Mouse (Mus musculus): ENCODE measurements around the gene Acsbg1. TPM values are rescaled to one million over a fixed set of nuclear protein-coding genes. Genes with fewer than 3 reads are reported as not detected.
A peak's percentile ranks its signal among the peaks of the same experiment; 100 is the strongest.
"Not testable (repeated sequence)": the region's sequence is repeated elsewhere in the genome, so short reads cannot be mapped to it uniquely, and the experiment has no call there.

Gene Acsbg1
- polyA plus RNA-seq, 1 experiment from 2014 or later = 14.9 TPM

DNA sequence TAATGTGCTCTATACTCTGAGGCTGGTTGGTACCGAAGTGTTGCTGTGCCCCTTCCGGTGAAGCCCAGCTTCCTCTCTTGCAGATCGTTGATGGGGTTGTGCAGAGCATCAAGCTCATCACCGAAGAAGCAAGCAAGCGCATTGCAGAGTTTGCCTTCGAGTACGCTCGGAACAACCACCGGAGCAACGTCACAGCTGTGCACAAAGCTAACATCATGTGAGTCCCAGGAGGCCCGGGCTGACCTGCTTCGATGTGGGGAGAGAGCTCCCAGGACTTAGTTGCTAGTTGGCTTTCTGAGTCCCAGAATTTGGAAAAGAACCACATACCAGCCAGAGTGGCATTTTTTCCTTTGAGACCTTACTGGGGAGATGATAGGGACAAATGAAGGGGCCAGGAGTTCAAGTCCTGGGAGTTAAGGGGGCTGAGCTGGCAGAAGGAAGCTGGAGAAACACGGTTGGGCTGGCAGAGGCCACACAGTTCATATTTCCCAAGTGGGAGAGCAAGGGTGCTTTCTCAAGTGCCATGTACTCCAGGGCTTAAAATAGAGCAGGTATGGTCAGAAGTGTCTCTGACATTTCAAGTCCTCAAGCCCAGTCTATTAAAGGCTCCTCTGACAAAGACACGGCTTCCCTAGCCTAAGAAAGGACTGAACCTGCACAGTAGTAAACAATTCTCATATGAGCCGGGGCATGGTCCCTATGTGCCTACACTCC lies 64.8 kb downstream of the Acsbg1 start:
- no peaks in the 10 kb centered on the region for H3K27me3 ChIP-seq
- H3K27ac ChIP-seq = no peak overlapping the region
- H3K4me1 ChIP-seq = no peaks in the 10 kb centered on the region
- H3K4me2 ChIP-seq = no peak overlapping the region
- peaks cover 89% of the 10 kb centered on the region for H3K36me3 ChIP-seq (replicated peaks)
- no peak overlapping the region for H3K9ac ChIP-seq
- no peaks in the 10 kb centered on the region for H3K9me3 ChIP-seq
- ATAC-seq (ENCODE audit: low FRiP score) = no peak
- WGBS = 95% methylated on average over 15 of the region's 15 CpGs
- H3K4me3 ChIP-seq (replicated peaks) = no peak overlapping the region

- peaks cover 68% of the 10 kb centered on the region for H3K36me3 ChIP-seq (replicated peaks)
Measured at GRCm38 (mm10) chr9:54593652-54594051, 68.0 kb downstream of the Acsbg1 start.

GRCm38 (mm10) chr9:54587863-54588262 lies 73.8 kb downstream of the Acsbg1 start:
- no peak for ATAC-seq (ENCODE audit: low FRiP score)
- Histone ChIP-seq H3K4me3 (replicated peaks) (0 out of 2 replicates have a peak overlapping the region, but pooled peaks have one; percentile 79), H3K27me3 (no peaks in the 10 kb centered on the region), H3K9ac (no peak overlapping the region), H3K4me1 (peaks cover 17% of the 10 kb centered on the region), H3K4me2 (peak overlapping the region; percentile 93), H3K9me3 (no peaks in the 10 kb centered on the region), H3K27ac (no peak overlapping the region), H3K36me3 (replicated peaks) (peaks cover 13% of the 10 kb centered on the region)
- WGBS = 56% methylated on average over 4 of the region's 4 CpGs

More at GRCm38 (mm10) chr9:54593652-54594051, 68.0 kb downstream of the Acsbg1 start:
- not testable (repeated sequence) for H3K9me3 ChIP-seq; H3K4me1 ChIP-seq; ATAC-seq (ENCODE audit: low FRiP score); H3K4me3 ChIP-seq (replicated peaks); H3K9ac ChIP-seq; H3K27me3 ChIP-seq; H3K27ac ChIP-seq; H3K4me2 ChIP-seq
- WGBS = 75% methylated on average over 4 of the region's 4 CpGs

- H3K36me3 ChIP-seq (replicated peaks) = peaks cover 7% of the 10 kb centered on the region
- H3K4me2 ChIP-seq = peak within 1 kb of the TSS; percentile 93
- peak within 1 kb of the TSS; percentile 79 for H3K4me3 ChIP-seq (replicated peaks)
- ATAC-seq (ENCODE audit: low FRiP score) = peak; percentile 100
- no peaks in the 10 kb centered on the region for H3K9me3 ChIP-seq
- under 1% methylated on average over 68 of the region's 73 CpGs for WGBS
- H3K27me3 ChIP-seq = no peaks in the 10 kb centered on the region
- peaks cover 17% of the 10 kb centered on the region for H3K4me1 ChIP-seq
- H3K9ac ChIP-seq = peak within 1 kb of the TSS; percentile 84
- H3K27ac ChIP-seq = 0 out of 2 replicates have a peak within 1 kb of the TSS, but pooled peaks have one; percentile 36
Measured at GRCm38 (mm10) chr9:54586199-54587061, 75.2 kb downstream of the Acsbg1 start, which contains the start of gene Idh3a. Idh3a (plus strand) TSS chr9:54586334.

GRCm38 (mm10) chr9:54585839-54586198 lies 75.9 kb downstream of the Acsbg1 start:
- peaks cover 17% of the 10 kb centered on the region for H3K4me1 ChIP-seq
- H3K27ac ChIP-seq = no peak overlapping the region
- H3K4me2 ChIP-seq = peak overlapping the region; percentile 93
- no peaks in the 10 kb centered on the region for H3K9me3 ChIP-seq
- peak overlapping the region; percentile 79 for H3K4me3 ChIP-seq (replicated peaks)
- H3K9ac ChIP-seq = 0 out of 2 replicates have a peak overlapping the region, but pooled peaks have one; percentile 9
- ATAC-seq (ENCODE audit: low FRiP score) = peak; percentile 54
- H3K36me3 ChIP-seq (replicated peaks) = peaks cover 7% of the 10 kb centered on the region; the same call in 1 of the 2 replicates
- WGBS = 29% methylated on average over 5 of the region's 5 CpGs
- H3K27me3 ChIP-seq = no peaks in the 10 kb centered on the region

DNA sequence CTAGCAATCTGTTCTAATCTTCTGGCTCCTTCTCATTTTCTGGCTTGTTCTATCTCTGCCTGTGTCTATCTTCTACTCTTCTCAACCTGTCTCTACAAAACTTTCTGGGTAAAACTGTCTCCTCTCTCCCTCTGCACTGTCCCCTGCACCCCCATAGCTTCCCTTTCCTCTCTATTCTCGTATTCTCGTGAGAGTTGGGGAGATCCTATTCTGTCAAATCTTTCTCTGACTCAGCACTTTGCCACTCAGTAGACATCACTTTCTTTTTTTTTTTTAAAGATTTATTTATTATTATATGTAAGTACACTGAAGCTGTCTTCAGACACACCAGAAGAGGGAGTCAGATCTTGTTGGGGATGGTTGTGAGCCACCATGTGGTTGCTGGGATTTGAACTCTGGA lies 77.5 kb downstream of the Acsbg1 start:
- ATAC-seq (ENCODE audit: low FRiP score); H3K4me3 ChIP-seq (replicated peaks); H3K9me3 ChIP-seq; H3K27ac ChIP-seq; H3K9ac ChIP-seq; H3K36me3 ChIP-seq (replicated peaks); H3K4me2 ChIP-seq; H3K27me3 ChIP-seq: not testable (repeated sequence)
- WGBS = 93% methylated on average over 2 of the region's 2 CpGs
- H3K4me1 ChIP-seq = peaks cover 17% of the 10 kb centered on the region

- no peak overlapping the region for H3K9ac ChIP-seq
- H3K4me2 ChIP-seq = no peak overlapping the region
- H3K27ac ChIP-seq = no peak overlapping the region
- H3K36me3 ChIP-seq (replicated peaks) = no peaks in the 10 kb centered on the region
- peaks cover 17% of the 10 kb centered on the region for H3K4me1 ChIP-seq
- H3K4me3 ChIP-seq (replicated peaks) = no peak overlapping the region
- H3K27me3 ChIP-seq = no peaks in the 10 kb centered on the region
- no peak for ATAC-seq (ENCODE audit: low FRiP score)
- WGBS = 63% methylated on average over 1 of the region's 1 CpGs
- H3K9me3 ChIP-seq = no peaks in the 10 kb centered on the region
Measured at GRCm38 (mm10) chr9:54583712-54584111, 78.0 kb downstream of the Acsbg1 start.

DNA sequence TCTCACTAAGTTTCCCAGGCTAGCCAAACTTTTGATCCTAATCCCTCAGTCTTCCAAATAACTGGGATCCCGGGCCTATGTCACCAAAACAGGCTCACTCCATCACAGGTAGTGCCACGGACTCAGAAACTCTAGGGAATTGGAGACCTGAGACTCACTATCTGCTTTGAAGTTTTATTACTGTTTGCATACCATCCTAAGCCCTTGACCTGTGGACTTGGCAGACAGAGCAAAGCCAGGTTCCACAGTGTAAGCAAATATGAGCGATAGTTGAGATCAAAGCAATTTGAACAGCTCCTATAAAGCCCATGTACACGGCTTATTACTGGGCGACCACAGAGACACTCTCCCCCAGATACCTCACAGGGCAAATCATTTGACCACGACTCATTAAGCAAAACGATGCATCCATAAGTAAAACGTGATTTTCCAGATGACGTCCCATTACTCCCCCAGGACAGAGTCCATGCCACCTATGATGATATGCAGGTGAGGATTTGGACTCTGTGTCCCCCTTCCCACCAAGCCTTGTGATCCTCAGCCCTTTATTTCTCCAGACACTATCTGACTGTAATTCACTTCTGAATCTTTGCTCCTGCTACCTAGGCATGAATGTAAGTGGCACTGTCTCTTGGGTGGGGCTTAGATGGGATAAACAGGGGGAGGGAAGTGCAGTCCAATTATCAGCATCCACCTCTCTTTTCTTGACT lies 90.4 kb downstream of the Acsbg1 start:
- 81% methylated on average over 9 of the region's 9 CpGs for WGBS
- H3K4me2 ChIP-seq = no peak overlapping the region
- no peaks in the 10 kb centered on the region for H3K27me3 ChIP-seq
- no peak overlapping the region for H3K4me3 ChIP-seq (replicated peaks)
- H3K9me3 ChIP-seq = no peaks in the 10 kb centered on the region
- no peak overlapping the region for H3K27ac ChIP-seq
- no peaks in the 10 kb centered on the region for H3K4me1 ChIP-seq
- no peaks in the 10 kb centered on the region for H3K36me3 ChIP-seq (replicated peaks)
- ATAC-seq (ENCODE audit: low FRiP score) = no peak
- no peak overlapping the region for H3K9ac ChIP-seq

DNA sequence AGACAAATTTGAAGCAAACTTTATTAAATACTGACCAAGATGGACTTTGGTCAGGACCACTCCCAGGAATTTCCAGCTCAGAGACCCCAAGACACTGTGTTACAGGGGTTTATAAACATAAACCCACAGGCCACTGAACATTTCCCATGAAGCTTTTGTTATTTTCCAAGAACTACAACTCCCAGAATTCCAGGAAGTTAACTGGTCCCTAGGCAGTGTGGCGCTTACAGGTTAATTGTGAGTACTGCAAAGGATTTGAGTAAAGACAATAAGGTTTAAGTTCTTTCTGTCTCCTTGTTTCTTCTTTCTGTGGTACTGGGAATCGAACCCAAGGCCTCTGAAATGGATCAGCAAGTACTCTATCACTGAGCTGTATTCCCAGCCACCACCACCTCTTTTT lies 92.9 kb downstream of the Acsbg1 start:
- no peak overlapping the region for H3K4me3 ChIP-seq (replicated peaks)
- 50% methylated on average over 2 of the region's 2 CpGs for WGBS
- no peak overlapping the region for H3K27ac ChIP-seq
- H3K9ac ChIP-seq = no peak overlapping the region
- no peak for ATAC-seq (ENCODE audit: low FRiP score)
- H3K4me2 ChIP-seq = no peak overlapping the region
- no peaks in the 10 kb centered on the region for H3K36me3 ChIP-seq (replicated peaks)
- H3K9me3 ChIP-seq = no peaks in the 10 kb centered on the region
- H3K27me3 ChIP-seq = no peaks in the 10 kb centered on the region
- H3K4me1 ChIP-seq = no peaks in the 10 kb centered on the region

- Histone ChIP-seq H3K4me3 (replicated peaks) (no peak overlapping the region), H3K4me1 (no peaks in the 10 kb centered on the region), H3K27ac (no peak overlapping the region), H3K9ac (no peak overlapping the region), H3K4me2 (no peak overlapping the region), H3K27me3 (no peaks in the 10 kb centered on the region), H3K9me3 (no peaks in the 10 kb centered on the region), H3K36me3 (replicated peaks) (no peaks in the 10 kb centered on the region)
- 61% methylated on average over 4 of the region's 4 CpGs for WGBS
- ATAC-seq (ENCODE audit: low FRiP score) = no peak
Measured at GRCm38 (mm10) chr9:54566958-54567357, 94.7 kb downstream of the Acsbg1 start.

GRCm38 (mm10) chr9:54560831-54561601 lies 100.7 kb downstream of the Acsbg1 start:
- H3K9ac ChIP-seq = no peak overlapping the region
- H3K27ac ChIP-seq = no peak overlapping the region
- no peaks in the 10 kb centered on the region for H3K36me3 ChIP-seq (replicated peaks)
- ATAC-seq (ENCODE audit: low FRiP score) = no peak
- H3K4me1 ChIP-seq = peaks cover 9% of the 10 kb centered on the region; the same call in 1 of the 2 replicates
- no peaks in the 10 kb centered on the region for H3K9me3 ChIP-seq
- H3K27me3 ChIP-seq = peaks cover 11% of the 10 kb centered on the region
- WGBS = 90% methylated on average over 8 of the region's 8 CpGs
- peak overlapping the region; percentile 79; the same call in 1 of the 2 replicates for H3K4me2 ChIP-seq
- no peak overlapping the region for H3K4me3 ChIP-seq (replicated peaks)

Measured in forebrain, embryonic 12.5 days (tissue).